Mouse (Mus musculus): ENCODE data around the gene Chrne. TPM values are rescaled to one million over a fixed set of nuclear protein-coding genes. Genes with fewer than 3 reads are reported as not detected.

The Chrne gene
- polyA plus RNA-seq, 1 experiment from 2014 or later, result not detected

DNA sequence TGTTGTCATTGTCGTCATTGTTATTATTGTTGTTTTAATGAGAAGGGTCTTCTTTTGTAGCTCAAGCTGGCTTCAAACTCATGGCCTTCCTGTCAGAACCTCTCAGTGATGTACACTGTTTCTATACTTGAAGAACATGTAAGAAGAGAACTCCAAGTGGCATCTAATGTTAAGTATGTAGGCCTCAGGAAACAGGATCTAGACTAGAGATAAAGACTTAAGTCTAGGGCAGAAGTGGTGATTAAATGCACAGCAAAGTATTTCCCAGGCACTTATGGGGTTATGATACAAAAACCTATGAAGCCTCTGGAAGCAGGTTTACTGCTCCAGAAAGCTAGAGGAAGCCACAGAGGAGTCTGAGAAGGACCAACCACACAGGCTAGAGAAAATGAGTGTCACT, 19.3 kb upstream of the Chrne start:
- Histone ChIP-seq H3K4me3 (ENCODE audit: low read depth, low read length) (no peak overlapping the region), H3K27ac (replicated peaks) (no peak overlapping the region), H3K4me2 (replicated peaks; ENCODE audit: low read depth) (no peak overlapping the region), H3K36me3 (ENCODE audit: control insufficient read depth, insufficient read depth, low read length) (no peaks in the 10 kb centered on the region), H3K4me1 (replicated peaks; ENCODE audit: control insufficient read depth, insufficient read depth) (no peaks in the 10 kb centered on the region), H3K9me3 (ENCODE audit: control insufficient read depth, low read length) (no peaks in the 10 kb centered on the region), H3K27me3 (ENCODE audit: control insufficient read depth, insufficient read depth, low read length) (no peaks in the 10 kb centered on the region), H3K9ac (ENCODE audit: low read length) (no peak overlapping the region)
- DNase-seq (ENCODE audit: low spot score) (no peak), ATAC-seq (ENCODE audit: low FRiP score, low TSS enrichment) (no peak)
- WGBS, result 83% methylated on average over 1 of the region's 1 CpGs
- TF ChIP-seq EP300 (optimal IDR thresholded peaks at IDR 0.05), result no peak
- TF ChIP-seq CTCF (IDR thresholded peaks at IDR 0.05; ENCODE audit: low read depth), result no peak

DNA sequence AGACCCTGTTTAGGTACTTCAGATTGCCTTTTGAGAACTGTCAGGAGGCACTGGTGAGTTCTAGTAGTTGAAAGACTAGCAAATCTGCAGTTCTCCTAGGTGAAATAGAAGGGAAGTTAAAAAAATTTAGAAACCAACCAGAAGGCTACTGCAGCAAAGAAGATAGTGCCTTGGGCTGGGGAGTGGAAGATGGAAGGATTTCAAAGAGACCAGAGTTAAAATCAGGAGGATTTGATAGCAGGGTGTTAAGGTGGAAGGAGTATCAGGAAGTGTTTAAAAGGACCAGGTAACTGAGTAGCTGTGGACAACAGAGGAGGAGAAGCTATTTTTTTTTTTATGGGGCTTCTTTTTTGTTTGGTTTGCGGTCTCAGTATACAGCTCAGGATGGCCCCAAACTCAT, 18.7 kb upstream of the Chrne start:
- no peak overlapping the region for H3K4me2 ChIP-seq (replicated peaks; ENCODE audit: low read depth)
- no peaks in the 10 kb centered on the region for H3K9me3 ChIP-seq (ENCODE audit: control insufficient read depth, low read length)
- no peaks in the 10 kb centered on the region for H3K36me3 ChIP-seq (ENCODE audit: control insufficient read depth, insufficient read depth, low read length)
- DNase-seq (ENCODE audit: low spot score), result no peak
- no peak overlapping the region for H3K27ac ChIP-seq (replicated peaks)
- WGBS, result 100% methylated on average over 1 of the region's 1 CpGs
- H3K9ac ChIP-seq (ENCODE audit: low read length), result no peak overlapping the region
- no peaks in the 10 kb centered on the region for H3K4me1 ChIP-seq (replicated peaks; ENCODE audit: control insufficient read depth, insufficient read depth)
- TF ChIP-seq CTCF (IDR thresholded peaks at IDR 0.05; ENCODE audit: low read depth), result no peak
- no peak for TF ChIP-seq EP300 (optimal IDR thresholded peaks at IDR 0.05)
- ATAC-seq (ENCODE audit: low FRiP score, low TSS enrichment), result no peak
- no peak overlapping the region for H3K4me3 ChIP-seq (ENCODE audit: low read depth, low read length)
- no peaks in the 10 kb centered on the region for H3K27me3 ChIP-seq (ENCODE audit: control insufficient read depth, insufficient read depth, low read length)

DNA sequence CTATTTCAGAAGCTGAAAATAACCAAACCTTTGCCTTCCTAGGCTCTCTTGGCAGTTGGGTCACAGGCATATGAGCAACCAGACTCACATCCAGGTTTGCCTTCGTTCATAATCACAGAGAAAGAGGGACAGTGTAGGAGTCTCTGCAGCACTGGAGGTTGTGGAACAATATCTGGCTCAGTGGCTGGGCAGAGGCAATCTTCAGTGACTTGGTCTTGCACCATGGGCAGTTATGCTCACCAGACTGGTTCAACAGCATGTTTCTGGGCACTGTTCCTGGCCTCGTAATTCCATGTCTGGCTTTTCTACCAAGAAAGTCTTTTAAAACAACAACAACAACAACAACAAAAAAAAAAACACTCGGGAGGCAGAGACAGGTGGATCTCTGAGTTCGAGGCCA, 16.6 kb upstream of the Chrne start:
- Histone ChIP-seq H3K36me3 (ENCODE audit: control insufficient read depth, insufficient read depth, low read length) (no peaks in the 10 kb centered on the region), H3K9ac (ENCODE audit: low read length) (no peak overlapping the region), H3K4me1 (replicated peaks; ENCODE audit: control insufficient read depth, insufficient read depth) (no peaks in the 10 kb centered on the region), H3K27ac (replicated peaks) (no peak overlapping the region), H3K9me3 (ENCODE audit: control insufficient read depth, low read length) (no peaks in the 10 kb centered on the region), H3K27me3 (ENCODE audit: control insufficient read depth, insufficient read depth, low read length) (no peaks in the 10 kb centered on the region), H3K4me2 (replicated peaks; ENCODE audit: low read depth) (no peak overlapping the region), H3K4me3 (ENCODE audit: low read depth, low read length) (no peak overlapping the region)
- 70% methylated on average over 4 of the region's 4 CpGs for WGBS
- DNase-seq (ENCODE audit: low spot score), result no peak
- no peak for TF ChIP-seq EP300 (optimal IDR thresholded peaks at IDR 0.05)
- ATAC-seq (ENCODE audit: low FRiP score, low TSS enrichment), result no peak

DNA sequence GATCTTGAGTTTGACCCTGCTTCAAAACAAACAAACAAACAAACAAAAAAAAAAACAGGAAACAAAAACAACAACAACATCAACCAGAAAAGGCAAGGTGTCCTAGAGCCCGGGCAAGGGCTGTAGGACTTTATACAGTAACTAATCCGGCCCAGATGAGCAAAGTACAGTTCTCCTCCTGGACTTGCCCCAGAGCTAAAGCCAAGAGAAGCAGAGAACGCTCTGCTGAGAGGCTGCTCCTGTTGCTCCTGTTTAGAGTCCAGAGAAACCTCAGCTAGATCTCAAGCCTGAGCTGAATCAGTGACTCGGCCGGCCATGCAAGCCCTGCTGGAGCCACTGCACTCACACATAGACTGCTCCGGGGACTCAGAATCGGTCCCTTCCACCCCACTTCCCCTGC, 11.1 kb upstream of the Chrne start:
- H3K9me3 ChIP-seq (ENCODE audit: control insufficient read depth, low read length), result no peaks in the 10 kb centered on the region
- no peaks in the 10 kb centered on the region for H3K36me3 ChIP-seq (ENCODE audit: control insufficient read depth, insufficient read depth, low read length)
- no peak for ATAC-seq (ENCODE audit: low FRiP score, low TSS enrichment)
- no peak overlapping the region for H3K4me3 ChIP-seq (ENCODE audit: low read depth, low read length)
- DNase-seq (ENCODE audit: low spot score), result no peak
- H3K4me1 ChIP-seq (replicated peaks; ENCODE audit: control insufficient read depth, insufficient read depth), result no peaks in the 10 kb centered on the region
- no peaks in the 10 kb centered on the region for H3K27me3 ChIP-seq (ENCODE audit: control insufficient read depth, insufficient read depth, low read length)
- no peak overlapping the region for H3K9ac ChIP-seq (ENCODE audit: low read length)
- WGBS, result 73% methylated on average over 7 of the region's 7 CpGs
- TF ChIP-seq EP300 (optimal IDR thresholded peaks at IDR 0.05), result no peak
- no peak for TF ChIP-seq CTCF (IDR thresholded peaks at IDR 0.05; ENCODE audit: low read depth)
- H3K27ac ChIP-seq (replicated peaks), result no peak overlapping the region
- no peak overlapping the region for H3K4me2 ChIP-seq (replicated peaks; ENCODE audit: low read depth)

DNA sequence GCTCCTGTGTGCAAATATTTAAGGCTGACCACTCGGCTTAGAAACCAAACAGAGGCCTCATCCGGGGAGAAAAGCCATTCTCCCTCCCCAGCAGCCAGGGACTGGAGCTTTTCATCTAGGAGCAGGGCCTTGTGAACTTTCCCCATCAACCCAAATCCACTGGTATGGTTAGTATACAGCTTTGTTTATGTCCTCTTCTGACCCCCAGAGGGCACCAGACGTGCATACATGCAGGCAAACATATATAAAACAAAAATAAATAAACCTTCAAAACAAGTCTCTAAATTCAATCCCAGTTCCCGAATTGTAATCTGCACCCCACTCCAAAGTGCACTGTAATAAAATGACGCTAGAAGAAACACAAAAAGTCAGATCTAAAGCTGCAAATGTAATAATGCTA, 10.5 kb upstream of the Chrne start:
- no peak overlapping the region for H3K4me2 ChIP-seq (replicated peaks; ENCODE audit: low read depth)
- TF ChIP-seq CTCF (IDR thresholded peaks at IDR 0.05; ENCODE audit: low read depth) (peak; percentile 63), EP300 (optimal IDR thresholded peaks at IDR 0.05) (no peak)
- 40% methylated on average over 5 of the region's 5 CpGs for WGBS
- H3K9me3 ChIP-seq (ENCODE audit: control insufficient read depth, low read length), result no peaks in the 10 kb centered on the region
- DNase-seq (ENCODE audit: low spot score), result no peak
- no peak overlapping the region for H3K9ac ChIP-seq (ENCODE audit: low read length)
- ATAC-seq (ENCODE audit: low FRiP score, low TSS enrichment), result no peak
- no peaks in the 10 kb centered on the region for H3K4me1 ChIP-seq (replicated peaks; ENCODE audit: control insufficient read depth, insufficient read depth)
- H3K36me3 ChIP-seq (ENCODE audit: control insufficient read depth, insufficient read depth, low read length), result no peaks in the 10 kb centered on the region
- H3K27ac ChIP-seq (replicated peaks), result no peak overlapping the region
- no peak overlapping the region for H3K4me3 ChIP-seq (ENCODE audit: low read depth, low read length)
- no peaks in the 10 kb centered on the region for H3K27me3 ChIP-seq (ENCODE audit: control insufficient read depth, insufficient read depth, low read length)

DNA sequence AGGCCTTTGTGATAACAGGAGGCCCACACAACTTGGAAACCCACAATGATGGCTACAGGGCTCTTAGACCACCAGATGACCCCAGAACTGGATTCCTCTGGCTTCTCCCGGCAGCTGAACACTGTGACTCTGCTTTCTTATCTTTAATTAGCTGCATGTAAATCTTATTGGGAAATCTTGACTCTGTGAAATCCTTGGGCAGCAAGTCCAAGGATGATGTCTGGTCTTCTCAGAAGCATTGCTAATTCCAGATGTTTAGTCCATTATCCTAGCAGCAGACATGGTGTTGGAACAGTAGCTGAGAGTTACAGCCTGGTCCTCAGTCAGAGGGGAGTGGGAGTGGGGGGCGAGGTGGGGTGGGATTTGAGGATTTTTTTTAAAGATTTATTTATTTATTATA, 9.4 kb upstream of the Chrne start:
- Histone ChIP-seq H3K9me3 (ENCODE audit: control insufficient read depth, low read length) (no peaks in the 10 kb centered on the region), H3K4me1 (replicated peaks; ENCODE audit: control insufficient read depth, insufficient read depth) (no peaks in the 10 kb centered on the region), H3K4me2 (replicated peaks; ENCODE audit: low read depth) (no peak overlapping the region), H3K36me3 (ENCODE audit: control insufficient read depth, insufficient read depth, low read length) (no peaks in the 10 kb centered on the region), H3K4me3 (ENCODE audit: low read depth, low read length) (no peak overlapping the region), H3K27ac (replicated peaks) (no peak overlapping the region), H3K27me3 (ENCODE audit: control insufficient read depth, insufficient read depth, low read length) (no peaks in the 10 kb centered on the region), H3K9ac (ENCODE audit: low read length) (no peak overlapping the region)
- no peak for DNase-seq (ENCODE audit: low spot score)
- TF ChIP-seq EP300 (optimal IDR thresholded peaks at IDR 0.05) (no peak), CTCF (IDR thresholded peaks at IDR 0.05; ENCODE audit: low read depth) (no peak)
- ATAC-seq (ENCODE audit: low FRiP score, low TSS enrichment), result no peak
- 66% methylated on average over 2 of the region's 2 CpGs for WGBS

Data from stomach, postnatal 0 days (tissue).